ENCODE assay signal across 16 mouse cellular contexts in the genomic region with DNA sequence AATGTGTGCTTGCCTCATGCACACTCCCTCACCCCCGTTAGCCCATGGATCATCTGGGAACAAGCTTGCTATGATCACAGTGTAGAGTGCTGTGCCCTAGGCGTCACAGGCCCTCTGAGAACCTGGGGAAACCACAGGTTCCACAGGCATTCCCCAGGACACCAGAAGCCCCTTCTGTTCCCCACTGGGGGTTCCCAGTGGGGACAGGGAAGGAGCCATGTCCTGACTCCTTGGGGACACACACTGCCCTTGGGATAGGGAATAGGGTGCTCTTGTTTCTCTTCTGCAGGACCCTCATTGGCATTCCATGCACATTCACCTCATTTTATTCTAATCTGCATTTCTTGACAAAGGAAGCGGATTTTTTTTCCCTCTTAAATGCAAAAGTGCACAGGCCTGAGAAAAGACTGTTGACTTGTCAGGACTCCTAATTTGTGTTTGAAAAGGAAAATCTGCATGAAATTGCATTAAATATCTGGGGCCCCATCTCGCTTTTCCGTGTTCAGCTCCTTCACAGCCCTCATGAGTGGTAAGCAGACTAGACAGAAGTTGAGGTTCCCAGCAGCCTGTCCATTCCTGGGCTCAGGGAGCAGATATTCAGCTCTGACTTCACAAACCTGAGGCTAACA.
DNase-seq lines count a peak whose midpoint lies in the region; ATAC-seq and TF ChIP-seq lines count a peak whose summit lies in the region.
"Had no signal": no experiment of that assay in that cellular context is flagged by ENCODE, and none has a peak within 500 bp of the region (broad histone marks: within the 10 kb centered on the region; RNA-seq: fewer than 3 reads in every experiment).

No protein-coding gene starts in this region.

- TF ChIP-seq POLR2A in kidney, adult 2 months (IDR thresholded peaks at IDR 0.05; ENCODE audit: low read depth, low read length), result no peak

- no peak for TF ChIP-seq CTCF in kidney, adult 2 months (conservative IDR thresholded peaks at IDR 0.05; ENCODE audit: insufficient read depth, insufficient read length, low read depth, low read length)

- no peak overlapping the region for H3K27ac ChIP-seq in neural tube, embryonic 11.5 days (ENCODE audit: low read depth, low read length)
- H3K27ac ChIP-seq in hindbrain, embryonic 13.5 days, result peak overlapping the region; percentile 76
- peak overlapping the region; percentile 72 for H3K27ac ChIP-seq in midbrain, embryonic 14.5 days (replicated peaks; ENCODE audit: low read depth, low read length)
- H3K27ac ChIP-seq in kidney, adult 2 months (ENCODE audit: insufficient read depth, low read depth, low read length), result no peak overlapping the region

- no peaks in the 10 kb centered on the region for H3K9me3 ChIP-seq in neural tube, embryonic 11.5 days (ENCODE audit: control insufficient read depth, low read length)
- H3K9me3 ChIP-seq in hindbrain, embryonic 13.5 days, result no peaks in the 10 kb centered on the region
- H3K9me3 ChIP-seq in midbrain, embryonic 14.5 days (ENCODE audit: control insufficient read depth, low read length), result no peaks in the 10 kb centered on the region

- H3K4me1 ChIP-seq in neural tube, embryonic 11.5 days (ENCODE audit: control insufficient read depth, insufficient read depth, low read length), result 0 out of 2 replicates have a peak, but pooled peaks cover 2% of the 10 kb centered on the region
- H3K4me1 ChIP-seq in hindbrain, embryonic 13.5 days (replicated peaks), result peaks cover 21% of the 10 kb centered on the region
- H3K4me1 ChIP-seq in midbrain, embryonic 14.5 days (ENCODE audit: control insufficient read depth, insufficient read depth, low read length), result peaks cover 36% of the 10 kb centered on the region
- no peaks in the 10 kb centered on the region for H3K4me1 ChIP-seq in kidney, adult 2 months (ENCODE audit: control insufficient read depth, insufficient read depth, low read length)

- H3K4me2 ChIP-seq in neural tube, embryonic 11.5 days (ENCODE audit: low read depth), result no peak overlapping the region
- H3K4me2 ChIP-seq in hindbrain, embryonic 13.5 days, result no peak overlapping the region
- peak overlapping the region; percentile 4; the same call in 1 of the 2 replicates for H3K4me2 ChIP-seq in midbrain, embryonic 14.5 days (ENCODE audit: low read length)

- H3K36me3 ChIP-seq in neural tube, embryonic 11.5 days (ENCODE audit: control insufficient read depth, insufficient read depth, low read length), result no peaks in the 10 kb centered on the region
- no peaks in the 10 kb centered on the region for H3K36me3 ChIP-seq in hindbrain, embryonic 13.5 days
- H3K36me3 ChIP-seq in midbrain, embryonic 14.5 days (ENCODE audit: control insufficient read depth, insufficient read depth, low read length), result no peaks in the 10 kb centered on the region
- no peaks in the 10 kb centered on the region for H3K36me3 ChIP-seq in kidney, adult 2 months (ENCODE audit: control insufficient read depth, insufficient read depth, low read length)

- no peak overlapping the region for H3K9ac ChIP-seq in neural tube, embryonic 11.5 days (ENCODE audit: low read length)
- no peak overlapping the region for H3K9ac ChIP-seq in hindbrain, embryonic 13.5 days
- H3K9ac ChIP-seq in midbrain, embryonic 14.5 days (replicated peaks; ENCODE audit: low read length), result no peak overlapping the region

- peak; percentile 59 for ATAC-seq in neural tube, embryonic 11.5 days (ENCODE audit: insufficient read depth, low FRiP score, low TSS enrichment)
- ATAC-seq in hindbrain, embryonic 13.5 days (ENCODE audit: low FRiP score), result peak; percentile 52; the same call in 1 of the 2 replicates
- ATAC-seq in midbrain, embryonic 14.5 days (ENCODE audit: low FRiP score, low TSS enrichment), result peak; percentile 59
- ATAC-seq: intestine, embryonic 16.5 days; lung, postnatal 0 days had no signal

- H3K4me3 ChIP-seq in neural tube, embryonic 11.5 days (ENCODE audit: low read depth, low read length), result no peak overlapping the region
- H3K4me3 ChIP-seq in hindbrain, embryonic 13.5 days, result no peak overlapping the region
- no peak overlapping the region for H3K4me3 ChIP-seq in midbrain, embryonic 14.5 days (replicated peaks; ENCODE audit: low read depth, low read length)
- H3K4me3 ChIP-seq in kidney, adult 2 months (ENCODE audit: insufficient read depth, low read depth, low read length), result no peak overlapping the region

- peak; percentile 27 for DNase-seq in neural tube, embryonic 11.5 days (ENCODE audit: low spot score)
- DNase-seq in neural tube, embryonic 10.5 days (ENCODE audit: extremely low spot score, low spot score), result no peak
- peak; percentile 74 for DNase-seq in midbrain, embryonic 14.5 days
- no peak for DNase-seq in cerebellum, postnatal 14 days
- no peak for DNase-seq in cerebellum, adult 11-12 months
- DNase-seq in kidney, adult 2 months, result no peak
- no peak for DNase-seq in spleen, postnatal 14 days (ENCODE audit: low spot score in 2 of 2)
- DNase-seq: adrenal gland, postnatal 25 days; heart, adult 11 months; heart, postnatal 10 days; kidney, postnatal 25 days; right cerebral cortex, postnatal 25 days; thymus, adult 2 months had no signal

- H3K27me3 ChIP-seq in neural tube, embryonic 11.5 days (ENCODE audit: control insufficient read depth, insufficient read depth, low read length), result no peaks in the 10 kb centered on the region
- H3K27me3 ChIP-seq in hindbrain, embryonic 13.5 days, result no peaks in the 10 kb centered on the region
- no peaks in the 10 kb centered on the region for H3K27me3 ChIP-seq in midbrain, embryonic 14.5 days (ENCODE audit: control insufficient read depth, insufficient read depth, low read length)
- no peaks in the 10 kb centered on the region for H3K27me3 ChIP-seq in kidney, adult 2 months (replicated peaks; ENCODE audit: control insufficient read depth, insufficient read depth, low read length)

- WGBS in neural tube, embryonic 11.5 days, result 64% methylated on average over 5 of the region's 5 CpGs
- WGBS in hindbrain, embryonic 13.5 days, result 33% methylated on average over 5 of the region's 5 CpGs
- 30% methylated on average over 5 of the region's 5 CpGs for WGBS in midbrain, embryonic 14.5 days
- WGBS in kidney, adult 2 months, result 74% methylated on average over 5 of the region's 5 CpGs

Comparison
In these comparisons a context has a peak if more than half of its experiments do, and no peak if none do; other contexts are left out.
1. DNase-seq: peak in neural tube, embryonic 11.5 days (single experiment) and midbrain, embryonic 14.5 days (single experiment); none in neural tube, embryonic 10.5 days (single experiment), cerebellum, postnatal 14 days (0 of 2), cerebellum, adult 11-12 months (single experiment), kidney, adult 2 months (single experiment) and spleen, postnatal 14 days (0 of 2).
2. H3K27ac ChIP-seq: peak in hindbrain, embryonic 13.5 days (single experiment) and midbrain, embryonic 14.5 days (single experiment); none in neural tube, embryonic 11.5 days (single experiment) and kidney, adult 2 months (single experiment).
3. Peak in every context shown above with its lines, with median percentiles within 50 percentile points of each other: ATAC-seq.